Mouse (Mus musculus) G1E (cell line): Measurements from ENCODE around the gene Dpagt1. TPM values are rescaled to one million over a fixed set of nuclear protein-coding genes. Genes with fewer than 3 reads are reported as not detected.
A peak's percentile ranks its signal among the peaks of the same experiment; 100 is the strongest.
"Not testable (repeated sequence)": the region's sequence is repeated elsewhere in the genome, so short reads cannot be mapped to it uniquely, and the experiment has no call there.

ENCODE experiments used
- ATAC-seq: 2 replicates; pipeline ENCODE4 v1.8.0; 2016; ENCODE audit warnings: mild to moderate bottlenecking; ENCODE audit not compliant: insufficient number of reproducible peaks, poor library complexity, low FRiP score, severe bottlenecking; ENCODE audit errors: extremely low read depth
- DNase-seq: peaks from one replicate; pipeline ENCODE4 v3.0.0; 2012; ENCODE audit warnings: low spot score
- H3K27me3 ChIP-seq: 2 replicates; pipeline ENCODE4 v1.6.1; 2012; ENCODE audit warnings: mild to moderate bottlenecking, low read length, inconsistent platforms; ENCODE audit not compliant: insufficient read depth
- H3K36me3 ChIP-seq: replicated peaks from 2 replicates; pipeline ENCODE3; 2012; ENCODE audit warnings: mild to moderate bottlenecking, inconsistent platforms
- H3K4me1 ChIP-seq: 2 replicates; pipeline ENCODE4 v1.6.1; 2012; ENCODE audit warnings: low read depth, low read length, inconsistent platforms, mixed read lengths; ENCODE audit not compliant: insufficient read depth
- H3K4me3 ChIP-seq: 2 replicates; pipeline ENCODE4 v1.5.1; 2012; ENCODE audit warnings: low read depth, mild to moderate bottlenecking, inconsistent platforms, low read length, moderate library complexity, mixed read lengths
- H3K9me3 ChIP-seq: replicated peaks from 2 replicates; pipeline ENCODE4 v1.6.1; 2012; ENCODE audit warnings: inconsistent platforms
- CTCF ChIP-seq: IDR thresholded peaks from 2 replicates; pipeline ENCODE4 v1.5.1; 2012; ENCODE audit warnings: low read depth, low read length, inconsistent platforms, mixed read lengths
- GATA1 ChIP-seq: IDR thresholded peaks from 2 replicates; pipeline ENCODE4 v1.6.1; 2012; ENCODE audit warnings: borderline replicate concordance, low read length, inconsistent platforms, mixed read lengths
- GATA2 ChIP-seq: IDR thresholded peaks from 2 replicates; pipeline ENCODE4 v1.6.1; 2012; ENCODE audit warnings: low read depth, low read length, inconsistent platforms, borderline replicate concordance
- POLR2AphosphoS5 ChIP-seq: IDR thresholded peaks from 2 replicates; pipeline ENCODE4 v1.6.1; 2012; ENCODE audit warnings: low read depth, low read length, inconsistent platforms; ENCODE audit not compliant: insufficient replicate concordance
- TAL1 ChIP-seq: conservative IDR thresholded peaks from 2 replicates; pipeline ENCODE4 v1.6.1; 2012; ENCODE audit warnings: low read depth, low read length, inconsistent platforms, mixed read lengths
- polyA plus RNA-seq: library from polyadenylated mRNA; stranded (reverse); fragments of >175 nt; gene quantifications from 2 replicates; pipeline ENCODE4 v1.2.3, GENCODE M21; 2012
- total RNA-seq, 2 experiments: library from RNA; stranded (forward) in 1 of 2; stranded (reverse) in 1 of 2; fragments of 200-1000 nt in 1 of 2; fragments of >200 nt in 1 of 2; fragmentation: Nextera tagmentation in 1 of 2; gene quantifications; 2 replicates each; pipeline ENCODE4 v1.2.3; 2014 to 2017

Dpagt1 gene
- total and polyA plus RNA-seq, 3 experiments = 6.5 to 33.6 (median 12.3) TPM

- H3K36me3 ChIP-seq = peaks cover 94% of the 10 kb centered on the region
- ATAC-seq = no peak
Measured at GRCm38 (mm10) chr9:44352337-44352736, 26.5 kb downstream of the Dpagt1 start.

GRCm38 (mm10) chr9:44353142-44353541 is 27.3 kb downstream of the Dpagt1 start:
- DNase-seq = no peak
- no peak for ATAC-seq
- H3K4me3 ChIP-seq = no peak overlapping the region
- no peaks in the 10 kb centered on the region for H3K27me3 ChIP-seq
- TF ChIP-seq POLR2AphosphoS5 (no peak), TAL1 (no peak), GATA2 (no peak), CTCF (no peak), GATA1 (no peak)
- H3K36me3 ChIP-seq = peaks cover 93% of the 10 kb centered on the region
- no peaks in the 10 kb centered on the region for H3K9me3 ChIP-seq
- peaks cover 23% of the 10 kb centered on the region for H3K4me1 ChIP-seq

More at GRCm38 (mm10) chr9:44352337-44352736, 26.5 kb downstream of the Dpagt1 start:
- TF ChIP-seq GATA1 = no peak
- no peak for TF ChIP-seq CTCF
- Histone ChIP-seq H3K4me1 (peaks cover 24% of the 10 kb centered on the region), H3K9me3 (no peaks in the 10 kb centered on the region), H3K4me3 (no peak overlapping the region), H3K27me3 (no peaks in the 10 kb centered on the region)
- no peak for DNase-seq

GRCm38 (mm10) chr9:44357207-44357606 is 31.4 kb downstream of the Dpagt1 start:
- DNase-seq (peak; percentile 42), ATAC-seq (no peak)
- peaks cover 74% of the 10 kb centered on the region for H3K36me3 ChIP-seq
- peaks cover 38% of the 10 kb centered on the region for H3K4me1 ChIP-seq
- H3K27me3 ChIP-seq = no peaks in the 10 kb centered on the region
- no peak for TF ChIP-seq TAL1
- no peak; the same call in 1 of the 2 replicates for TF ChIP-seq CTCF
- TF ChIP-seq GATA1 = no peak
- no peak for TF ChIP-seq GATA2
- no peak for TF ChIP-seq POLR2AphosphoS5
- H3K9me3 ChIP-seq = no peaks in the 10 kb centered on the region
- no peak overlapping the region for H3K4me3 ChIP-seq

DNA sequence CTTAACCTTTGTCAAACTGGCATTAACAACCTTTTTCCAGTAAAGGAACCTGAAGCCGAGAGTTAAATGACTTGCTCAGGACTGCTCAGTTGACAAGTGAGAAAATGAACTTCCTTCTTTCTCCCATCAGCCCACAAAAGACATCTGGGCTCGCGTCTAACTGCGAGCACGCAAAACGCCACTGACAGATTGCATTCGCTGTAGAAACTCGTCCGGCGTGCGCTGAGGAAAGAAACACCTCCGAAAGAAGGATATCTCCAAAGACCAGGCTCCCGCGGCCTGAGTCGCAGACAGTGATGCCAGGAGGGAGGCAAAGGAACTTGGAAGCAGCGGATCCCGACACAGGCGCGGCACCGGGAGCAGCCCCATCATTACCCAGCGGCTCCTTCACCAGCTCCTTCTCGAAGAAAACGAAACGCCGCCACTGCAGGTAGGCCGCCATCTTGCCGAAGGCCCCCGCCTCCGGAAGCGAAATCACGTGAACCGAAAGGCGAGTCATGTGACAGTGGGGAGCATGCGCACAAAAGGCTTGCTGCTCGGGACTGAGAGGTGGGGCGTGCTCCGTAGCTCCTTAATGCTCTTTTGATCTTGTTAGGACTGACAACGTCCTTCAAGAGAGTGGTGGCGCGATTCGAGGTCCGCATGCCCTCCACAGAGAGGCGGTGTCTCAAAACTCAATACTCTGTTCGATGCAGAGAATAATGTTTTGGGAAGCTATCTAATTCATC is 35.5 kb downstream of the Dpagt1 start, which contains the start of gene Vps11:
Gene Vps11, minus strand, starts transcription at position 481 of the 728 bp plus-strand sequence.
- Histone ChIP-seq H3K4me3 (peak within 1 kb of the TSS; percentile 89), H3K4me1 (peaks cover 25% of the 10 kb centered on the region), H3K36me3 (peaks cover 33% of the 10 kb centered on the region), H3K9me3 (no peaks in the 10 kb centered on the region), H3K27me3 (no peaks in the 10 kb centered on the region)
- TF ChIP-seq POLR2AphosphoS5 (no peak), TAL1 (no peak), GATA1 (no peak), GATA2 (no peak), CTCF (no peak)
- peak; percentile 82 for ATAC-seq
- DNase-seq = peak; percentile 74

- not testable (repeated sequence) for H3K27me3 ChIP-seq, H3K9me3 ChIP-seq, ATAC-seq, DNase-seq
- Histone ChIP-seq H3K4me3 (peak overlapping the region; percentile 89; the same call in 1 of the 2 replicates), H3K4me1 (peaks cover 24% of the 10 kb centered on the region), H3K36me3 (peaks cover 27% of the 10 kb centered on the region)
Measured at GRCm38 (mm10) chr9:44361931-44362330, 36.1 kb downstream of the Dpagt1 start.

DNA sequence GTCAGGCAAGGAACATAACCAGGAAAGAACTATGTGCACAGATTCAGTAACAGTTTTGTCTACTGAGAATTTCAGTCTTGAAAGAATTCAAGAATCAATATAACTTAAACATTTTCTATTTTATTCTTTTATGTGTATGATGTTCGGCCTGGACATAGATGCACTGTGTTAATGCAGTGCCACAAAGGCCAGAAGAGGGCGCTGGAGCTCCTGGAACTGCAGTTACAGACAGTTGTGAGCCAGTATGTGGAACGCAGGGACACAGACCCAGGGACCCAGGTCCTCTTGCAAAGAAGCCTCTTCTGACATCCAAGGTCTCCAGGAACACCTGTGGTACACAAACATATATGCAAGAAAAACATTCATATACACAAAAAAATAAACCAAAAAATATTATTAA is 38.7 kb downstream of the Dpagt1 start:
- ATAC-seq = no peak
- H3K27me3 ChIP-seq = no peaks in the 10 kb centered on the region
- no peak for DNase-seq
- no peak overlapping the region for H3K4me3 ChIP-seq
- peaks cover 6% of the 10 kb centered on the region for H3K36me3 ChIP-seq
- TF ChIP-seq GATA2 (no peak), GATA1 (no peak), TAL1 (no peak), CTCF (no peak), POLR2AphosphoS5 (no peak)
- H3K9me3 ChIP-seq = no peaks in the 10 kb centered on the region
- H3K4me1 ChIP-seq = peaks cover 16% of the 10 kb centered on the region
